Mouse (Mus musculus) cerebellum, adult 2 months (tissue): ENCODE measurements around the gene Tmem231. TPM values are rescaled to one million over a fixed set of nuclear protein-coding genes. Genes with fewer than 3 reads are reported as not detected.
A peak's percentile ranks its signal among the peaks of the same experiment; 100 is the strongest.

Experiments
- DNase-seq, 2 experiments: peaks; one replicate each; pipeline ENCODE4 v3.0.0; 2021
- H3K27ac ChIP-seq: fragments of 200-500 bp; 2 replicates; pipeline ENCODE4 v1.5.1; 2012; ENCODE audit warnings: low read length, control low read depth, inconsistent platforms; ENCODE audit not compliant: insufficient read depth
- H3K27me3 ChIP-seq: fragments of 200-500 bp; 2 replicates; pipeline ENCODE4 v1.6.1; 2012; ENCODE audit warnings: inconsistent platforms, mild to moderate bottlenecking, low read length, moderate library complexity; ENCODE audit not compliant: control insufficient read depth, insufficient read depth
- H3K4me1 ChIP-seq: fragments of 200-500 bp; 2 replicates; pipeline ENCODE4 v1.6.1; 2011; ENCODE audit warnings: low read length; ENCODE audit not compliant: control insufficient read depth, insufficient read depth
- H3K4me3 ChIP-seq: fragments of 200-500 bp; replicated peaks from 2 replicates; pipeline ENCODE3; 2011; ENCODE audit warnings: mild to moderate bottlenecking, low read depth, low read length, control low read depth; ENCODE audit not compliant: insufficient read depth
- CTCF ChIP-seq: fragments of 200-500 bp; IDR thresholded peaks from 2 replicates; pipeline ENCODE4 v1.5.1; 2011; ENCODE audit warnings: low read depth, mild to moderate bottlenecking, control low read depth, low read length, moderate library complexity, borderline replicate concordance; ENCODE audit not compliant: insufficient read depth
- POLR2A ChIP-seq: fragments of 200-500 bp; IDR thresholded peaks from 2 replicates; pipeline ENCODE4 v1.6.1; 2011; ENCODE audit warnings: low read length, control low read depth, borderline replicate concordance; ENCODE audit not compliant: insufficient read depth
- WGBS: fragments of 180-500 bp; shearing (Covaris S2); methylation state at CpG from one replicate; pipeline ENCODE4 v1.1.7; 2018; 5-methylcytosine and 5-hydroxymethylcytosine counted together
- polyA plus RNA-seq: library from polyadenylated mRNA; depleted of rRNA; stranded (reverse); fragments of >200 nt; gene quantifications from 2 replicates; pipeline ENCODE4 v1.2.3, GENCODE M21; 2012

Gene Tmem231
- polyA plus RNA-seq, 1 experiment: 15.1 TPM

DNA sequence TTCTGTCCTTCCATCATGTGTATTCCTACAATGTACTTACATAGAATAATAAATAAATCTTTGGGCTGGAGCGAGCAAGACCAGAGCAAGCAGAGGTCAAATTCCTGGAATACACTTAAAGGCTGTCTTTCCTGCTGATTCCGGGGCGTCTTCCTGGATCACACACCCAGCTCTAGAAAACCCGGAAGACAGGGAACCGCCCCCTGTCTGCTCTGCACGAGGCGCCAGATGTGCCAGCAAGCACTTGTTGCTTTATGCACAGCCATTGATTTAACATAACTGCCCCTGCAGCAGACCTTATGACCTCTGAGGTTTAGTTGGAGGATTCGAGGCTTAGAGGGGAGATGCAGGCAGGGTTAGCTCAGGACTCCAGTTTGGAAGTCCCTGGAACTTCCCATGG is 41.7 kb downstream of the Tmem231 start:
- WGBS: 66% methylated on average over 8 of the region's 8 CpGs
- no peak for DNase-seq
- H3K4me3 ChIP-seq: no peak overlapping the region
- H3K27me3 ChIP-seq: no peaks in the 10 kb centered on the region
- peaks cover 9% of the 10 kb centered on the region for H3K4me1 ChIP-seq
- H3K27ac ChIP-seq: no peak overlapping the region
- TF ChIP-seq POLR2A (no peak), CTCF (no peak)

DNA sequence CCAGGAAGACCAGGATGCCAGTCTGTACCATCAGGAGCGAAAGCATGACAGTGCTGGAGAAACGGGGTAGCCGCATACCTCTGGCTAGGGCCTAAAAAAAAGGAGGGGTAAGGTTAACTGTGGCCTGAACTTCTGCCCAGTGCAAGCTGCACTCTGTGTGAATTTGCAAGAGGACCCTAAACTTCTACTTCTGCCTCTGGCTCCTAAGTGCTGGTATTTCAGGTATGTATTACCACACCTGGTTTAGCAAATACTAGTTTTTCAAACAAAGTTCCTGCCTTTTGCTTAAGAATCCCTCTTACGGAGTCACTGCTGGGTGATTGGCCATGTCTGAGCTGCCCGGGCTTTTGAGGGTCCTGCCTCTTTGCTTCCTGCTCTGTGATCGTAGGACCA is 42.8 kb downstream of the Tmem231 start:
- no peak for DNase-seq
- 82% methylated on average over 6 of the region's 6 CpGs for WGBS

DNA sequence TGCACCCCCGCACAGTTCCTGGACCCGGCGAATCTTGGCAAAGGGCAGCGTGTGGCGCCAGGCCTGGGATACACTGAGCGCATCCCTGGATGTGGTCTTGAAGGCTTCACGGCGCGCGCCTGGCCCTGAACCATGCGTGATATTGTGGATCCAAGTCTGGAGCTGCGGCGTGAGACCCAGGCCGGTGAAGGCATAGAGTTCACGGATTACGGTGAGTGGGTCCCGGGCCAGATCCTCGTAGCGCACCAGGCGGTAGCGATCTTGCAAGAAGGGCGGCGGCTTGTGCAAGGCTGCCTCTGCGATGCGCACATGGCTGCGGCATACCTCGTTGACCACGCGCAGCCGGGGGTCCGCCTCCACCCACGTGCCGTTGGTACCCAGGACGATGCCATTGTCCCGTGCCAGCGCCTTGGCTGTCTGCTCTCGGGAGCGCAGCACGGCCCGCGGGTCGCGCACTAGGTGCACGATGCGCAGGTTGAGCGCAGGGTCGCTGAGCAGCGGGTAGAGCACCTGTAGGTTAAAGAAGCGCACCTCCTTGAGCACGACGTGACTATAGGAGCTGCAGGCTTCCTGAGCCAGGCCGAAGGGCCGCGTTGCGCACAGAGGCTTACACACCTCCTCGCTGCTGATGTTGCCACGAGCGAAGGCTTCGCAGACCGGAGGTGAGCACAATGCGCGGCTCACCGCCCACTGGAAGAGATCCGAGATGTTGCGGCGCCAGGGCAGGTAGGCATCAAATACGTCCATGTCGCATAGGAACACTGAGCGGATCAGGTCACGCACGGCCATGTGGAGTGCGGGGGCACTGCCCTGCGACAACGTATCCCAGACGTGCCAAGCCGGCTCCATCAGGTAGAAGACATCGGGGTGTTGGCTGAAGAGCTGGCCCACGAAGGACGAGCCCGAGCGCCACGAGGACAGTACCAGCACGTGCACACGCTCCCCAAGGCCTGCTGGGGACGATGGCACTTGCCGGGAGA is 43.5 kb downstream of the Tmem231 start:
- Histone ChIP-seq H3K4me1 (peaks cover 9% of the 10 kb centered on the region), H3K4me3 (peak overlapping the region; percentile 56), H3K27ac (no peak overlapping the region), H3K27me3 (no peaks in the 10 kb centered on the region)
- TF ChIP-seq CTCF (no peak), POLR2A (no peak)
- WGBS: 8% methylated on average over 86 of the region's 86 CpGs
- DNase-seq: peak; percentile 55 to 63

More for the DNA sequence above, 42.8 kb downstream of the Tmem231 start:
- peaks cover 9% of the 10 kb centered on the region for H3K4me1 ChIP-seq
- no peak overlapping the region for H3K4me3 ChIP-seq
- H3K27ac ChIP-seq: no peak overlapping the region
- H3K27me3 ChIP-seq: no peaks in the 10 kb centered on the region
- TF ChIP-seq CTCF (no peak), POLR2A (no peak)

DNA sequence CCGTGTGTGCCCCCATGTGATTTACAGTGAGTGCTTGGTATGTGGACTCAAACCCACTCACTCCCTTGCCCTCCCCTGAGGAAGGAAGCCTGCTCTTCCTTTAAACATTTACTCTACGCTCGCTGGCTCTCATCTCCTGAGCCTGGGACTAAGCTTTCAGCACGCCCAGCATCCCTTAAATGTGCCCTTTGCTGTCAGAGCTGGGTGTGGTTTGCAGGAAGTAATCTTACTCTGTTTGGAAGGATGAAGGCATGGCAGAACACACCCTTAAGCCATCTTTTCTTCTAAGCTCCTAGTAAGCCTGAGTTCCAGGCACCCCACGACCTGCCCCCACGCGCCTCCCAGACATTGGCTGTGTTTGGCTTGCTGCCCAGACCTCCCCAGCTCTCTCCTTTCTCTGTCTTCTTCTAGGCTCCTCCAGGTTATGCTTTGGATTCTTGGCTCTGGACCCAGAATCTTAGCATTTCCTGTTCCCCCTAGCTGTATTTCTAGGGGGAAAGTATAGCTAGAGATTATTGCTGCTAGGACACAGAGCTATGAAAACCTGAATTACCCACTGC is 45.5 kb downstream of the Tmem231 start:
- TF ChIP-seq POLR2A: no peak
- no peak for TF ChIP-seq CTCF
- 65% methylated on average over 7 of the region's 7 CpGs for WGBS
- no peak overlapping the region for H3K27ac ChIP-seq

DNA sequence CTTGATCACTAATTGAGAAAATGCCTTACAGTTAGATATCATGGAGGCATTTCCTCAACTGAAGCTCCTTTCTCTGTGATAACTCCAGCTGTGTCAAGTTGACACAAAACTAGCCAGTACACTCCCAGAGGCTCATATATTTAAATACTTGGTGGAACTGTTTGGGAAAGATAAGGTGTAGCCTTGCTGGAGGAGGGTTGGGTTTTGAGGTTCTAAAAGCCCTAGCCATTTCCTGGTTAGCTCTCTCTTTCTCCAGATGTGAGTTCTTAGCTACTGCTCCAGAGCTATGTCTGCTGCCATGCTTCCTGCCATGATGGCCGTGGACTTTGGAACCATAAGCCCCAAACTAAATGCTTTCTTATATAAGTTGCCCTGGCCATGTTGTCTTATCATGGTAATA is 46.2 kb downstream of the Tmem231 start:
- WGBS: 87% methylated on average over 1 of the region's 1 CpGs
- TF ChIP-seq POLR2A (no peak), CTCF (no peak)
- H3K4me1 ChIP-seq: peaks cover 9% of the 10 kb centered on the region
- no peak for DNase-seq
- H3K27me3 ChIP-seq: no peaks in the 10 kb centered on the region
- H3K4me3 ChIP-seq: no peak overlapping the region
- H3K27ac ChIP-seq: no peak overlapping the region

More for the DNA sequence above, 45.5 kb downstream of the Tmem231 start:
- peaks cover 9% of the 10 kb centered on the region for H3K4me1 ChIP-seq
- no peak for DNase-seq
- no peaks in the 10 kb centered on the region for H3K27me3 ChIP-seq
- H3K4me3 ChIP-seq: no peak overlapping the region

DNA sequence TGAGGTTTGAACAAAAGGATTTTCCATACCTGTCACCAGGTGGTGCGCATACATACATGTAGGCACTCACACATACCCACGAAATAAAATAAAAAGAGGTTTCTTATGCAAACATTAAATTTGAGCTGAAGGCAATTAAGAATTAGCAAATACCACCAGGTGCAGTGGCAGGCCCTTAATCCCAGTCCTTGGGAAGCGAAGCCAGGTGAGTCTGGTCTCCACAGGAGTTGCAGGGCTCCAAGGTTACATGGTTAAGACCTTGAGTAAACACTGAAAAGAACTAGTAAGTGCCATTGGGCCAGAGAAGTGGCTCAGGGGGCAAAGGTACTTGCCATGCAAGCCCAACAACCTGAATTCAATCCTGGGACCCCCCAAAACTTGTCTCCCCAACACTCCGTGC is 50.1 kb downstream of the Tmem231 start:
- DNase-seq: no peak
- TF ChIP-seq CTCF (no peak), POLR2A (no peak)
- Histone ChIP-seq H3K4me3 (no peak overlapping the region), H3K4me1 (no peaks in the 10 kb centered on the region), H3K27ac (no peak overlapping the region), H3K27me3 (no peaks in the 10 kb centered on the region)
- 89% methylated on average over 4 of the region's 4 CpGs for WGBS

DNA sequence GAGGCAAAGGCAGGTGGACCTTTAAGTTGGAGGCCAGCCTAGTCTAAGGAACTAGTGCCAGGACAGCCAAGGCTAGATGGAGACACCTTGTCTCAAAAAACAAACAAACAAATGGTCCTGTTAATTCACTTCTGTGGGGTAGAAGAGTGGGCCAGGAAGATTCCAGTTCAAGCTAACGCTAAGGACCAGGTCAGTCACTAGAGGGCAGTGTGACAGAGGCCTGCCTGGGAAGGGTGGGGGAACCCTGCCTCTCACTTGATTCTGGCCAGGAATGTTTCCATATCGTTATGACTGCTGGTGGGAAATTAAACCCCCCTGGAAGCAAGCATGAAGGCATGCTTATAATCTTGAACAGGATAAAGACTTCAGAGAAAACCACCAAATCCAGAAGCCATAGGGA is 52.1 kb downstream of the Tmem231 start:
- Histone ChIP-seq H3K27me3 (no peaks in the 10 kb centered on the region), H3K27ac (no peak overlapping the region), H3K4me3 (no peak overlapping the region), H3K4me1 (no peaks in the 10 kb centered on the region)
- 2% methylated on average over 2 of the region's 2 CpGs for WGBS
- no peak for TF ChIP-seq POLR2A
- TF ChIP-seq CTCF: peak; percentile 92
- peak; percentile 56 to 63 for DNase-seq
